Mouse (Mus musculus): ENCODE measurements around the gene Dmtf1.
"Not testable (repeated sequence)": the region's sequence is repeated elsewhere in the genome, so short reads cannot be mapped to it uniquely, and the experiment has no call there.

Gene Dmtf1

DNA sequence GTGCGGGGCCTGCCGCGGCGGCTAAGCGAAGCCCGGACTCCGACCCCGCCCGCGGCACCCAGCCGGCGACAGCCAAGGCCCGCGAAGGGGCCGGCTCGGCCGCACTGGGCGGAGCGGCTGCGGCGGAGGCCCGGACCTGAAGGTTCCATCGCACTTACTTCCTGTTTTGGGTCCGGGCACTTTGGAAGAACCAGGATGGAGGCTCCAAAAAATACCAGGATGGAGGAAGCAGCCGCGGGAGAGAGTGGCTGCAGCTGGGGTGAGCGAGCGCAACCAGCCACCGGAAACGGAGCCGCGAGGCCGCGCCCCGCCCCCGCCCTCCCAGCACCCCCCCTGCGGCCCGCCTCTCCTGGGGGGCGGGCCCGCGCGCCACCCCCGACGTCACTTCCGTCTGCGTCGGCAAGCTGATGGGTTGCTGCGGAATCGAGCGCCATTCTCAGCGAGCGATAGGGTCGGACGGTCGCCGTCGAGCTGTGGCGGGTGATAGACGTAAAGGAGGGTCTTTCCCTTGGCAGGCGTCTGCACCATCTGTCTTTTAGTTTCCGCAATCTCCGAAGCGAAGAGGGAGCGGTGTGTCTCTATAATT, at the start of gene Dmtf1:
Dmtf1 (minus strand) TSS at position 321 of the 586 bp plus-strand sequence.
- peak; percentile 74 for DNase-seq (ENCODE audit: low read depth)

DNA sequence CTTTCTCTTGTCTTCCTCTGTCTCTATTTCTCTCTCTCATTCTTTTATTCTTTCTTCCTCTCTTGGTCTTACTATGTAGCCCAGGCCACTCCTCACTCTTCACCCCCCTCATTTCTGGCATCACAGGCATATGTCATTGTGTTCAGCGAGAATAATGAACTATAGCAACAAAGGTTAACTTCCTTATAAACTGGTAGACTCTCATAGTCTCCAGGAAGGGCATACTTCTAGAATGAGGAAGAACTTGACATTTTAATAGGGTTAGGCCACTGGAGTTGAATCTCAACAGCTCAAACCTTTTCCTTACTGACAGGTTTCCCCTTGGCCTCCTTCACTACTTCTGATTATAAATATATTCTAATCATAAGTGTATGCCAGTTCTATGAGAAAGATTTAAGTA, 24.9 kb upstream of the Dmtf1 start:
- DNase-seq (ENCODE audit: low read depth) = no peak

DNA sequence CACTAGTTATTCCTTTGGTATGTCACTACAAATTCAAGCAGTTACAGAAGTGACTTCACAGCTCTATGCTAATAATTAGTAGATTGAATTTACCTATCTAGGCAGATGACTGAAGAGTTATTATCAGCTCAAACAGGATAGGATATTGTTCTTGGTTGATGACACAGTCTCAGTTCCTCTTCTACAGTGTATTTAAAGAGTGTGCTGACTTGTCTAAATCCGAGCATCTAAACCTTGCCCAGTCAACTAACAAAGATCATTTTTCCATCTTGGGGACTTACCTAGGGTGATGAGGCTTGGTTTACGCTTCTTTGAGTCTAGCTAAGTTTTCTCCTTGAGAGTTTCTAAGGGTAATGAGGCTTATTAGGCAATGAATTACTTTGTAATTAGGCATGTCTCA, 11.7 kb upstream of the Dmtf1 start:
- DNase-seq (ENCODE audit: low read depth) = no peak

DNA sequence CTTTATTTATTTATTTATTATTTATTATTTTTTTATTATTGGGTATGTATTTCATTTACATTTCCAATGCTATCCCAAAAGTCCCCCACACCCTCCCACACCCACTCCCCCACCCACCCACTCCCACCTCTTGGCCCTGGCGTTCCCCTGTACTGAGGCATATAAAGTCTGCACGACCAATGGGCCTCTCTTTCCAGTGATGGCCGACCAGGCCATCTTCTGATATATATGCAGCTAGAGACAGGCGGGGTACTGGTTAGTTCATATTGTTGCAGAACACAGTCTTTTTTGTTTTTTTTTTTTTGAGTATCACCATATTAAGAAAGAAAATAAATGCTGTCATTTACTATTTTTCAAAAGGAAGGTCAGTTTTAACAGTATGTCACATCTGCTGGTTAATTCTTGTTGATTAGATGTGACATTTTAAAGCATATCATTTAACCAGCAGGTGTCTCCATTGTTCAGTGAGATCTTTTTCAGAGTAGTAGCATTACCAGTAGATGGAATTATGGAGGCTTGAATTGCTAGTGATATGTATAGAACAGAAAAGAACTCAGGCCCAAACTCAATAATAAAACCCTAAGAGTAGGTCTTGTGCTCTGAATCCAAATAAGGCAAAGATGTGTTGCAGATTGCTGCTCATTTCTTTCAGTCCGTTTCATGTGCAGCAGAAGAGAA, 7.9 kb upstream of the Dmtf1 start:
- not testable (repeated sequence) for DNase-seq (ENCODE audit: low read depth)

DNA sequence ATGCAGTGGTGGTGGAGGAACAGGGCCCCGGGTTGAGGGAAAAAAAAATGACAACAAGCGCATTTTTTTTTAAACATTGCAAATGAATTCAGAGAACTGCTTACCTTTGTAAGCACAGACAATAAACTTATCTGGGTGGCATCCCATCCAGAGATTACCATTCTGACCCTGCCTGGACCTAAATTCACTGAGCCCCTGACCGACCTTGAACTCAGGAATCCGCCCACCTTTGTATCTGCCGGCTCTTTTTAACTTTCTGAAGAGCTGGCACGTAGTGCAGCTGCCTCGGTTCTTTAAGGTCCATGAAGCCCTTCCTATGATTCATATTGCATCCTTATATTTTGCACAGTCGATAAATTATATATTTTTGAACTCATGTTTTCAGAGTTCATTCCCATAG, 4.8 kb upstream of the Dmtf1 start:
- DNase-seq (ENCODE audit: low read depth) = no peak

DNA sequence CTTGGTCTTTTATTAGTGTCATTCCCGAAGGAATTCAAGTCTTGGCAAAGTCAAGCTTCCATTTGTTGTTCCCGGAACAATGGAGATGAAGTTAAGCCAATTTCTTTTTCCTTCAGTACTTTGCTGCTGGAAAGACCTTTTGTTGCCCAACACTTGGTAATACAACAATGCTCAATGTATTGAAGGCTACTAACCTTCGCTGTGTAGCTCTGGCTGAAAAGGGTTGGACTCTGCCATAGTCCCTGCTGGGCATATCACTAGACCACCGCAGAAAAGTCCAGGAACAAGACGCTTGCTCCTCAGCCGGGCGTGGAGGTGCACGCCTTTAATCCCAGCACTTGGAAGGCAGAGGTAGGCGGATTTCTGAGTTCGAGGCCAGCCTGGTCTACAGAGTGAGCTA, 3.6 kb upstream of the Dmtf1 start:
- not testable (repeated sequence) for DNase-seq (ENCODE audit: low read depth)

GRCm38 (mm10) chr5:9163411-9163810, 1.8 kb upstream of the Dmtf1 start:
- DNase-seq (ENCODE audit: low read depth) = no peak

- DNase-seq (ENCODE audit: low read depth) = no peak
These were observed 512 bp upstream of the Dmtf1 start for GRCm38 (mm10) chr5:9162088-9162487.

DNA sequence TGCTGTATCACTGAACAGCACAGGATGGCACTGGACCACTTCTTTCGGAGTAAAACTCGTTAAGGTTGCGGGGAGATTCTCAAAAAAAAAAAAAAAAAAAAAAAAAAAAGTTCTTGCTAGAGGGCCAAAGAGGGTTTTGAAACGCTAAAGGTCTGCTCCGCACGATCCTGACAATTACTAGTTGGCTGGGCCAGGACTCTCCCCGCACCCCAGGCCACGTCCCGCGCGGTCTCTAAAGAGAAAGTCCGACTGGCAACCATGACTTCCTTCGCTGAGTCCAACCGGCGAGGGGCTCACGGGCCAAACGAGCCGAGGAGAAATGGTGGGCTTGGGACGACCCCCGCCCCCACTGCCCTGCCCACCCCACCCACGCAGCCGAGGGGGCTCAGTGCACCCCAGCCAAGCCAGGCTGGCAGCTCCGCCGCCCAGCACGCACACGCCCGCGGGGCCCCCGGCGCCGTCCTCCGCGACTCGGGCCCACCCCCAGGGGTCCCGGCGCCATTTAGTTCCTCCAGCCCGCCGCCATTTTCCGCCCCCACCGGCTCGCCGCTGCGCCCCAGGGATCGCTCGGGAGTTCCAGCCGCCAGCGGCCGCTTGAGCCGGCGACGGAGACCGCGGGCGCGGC, 633 bp downstream of the Dmtf1 start:
- DNase-seq (ENCODE audit: low read depth) = no peak

- no peak for DNase-seq (ENCODE audit: low read depth)
These were observed 4.2 kb downstream of the Dmtf1 start for GRCm38 (mm10) chr5:9157336-9157735.

GRCm38 (mm10) chr5:9156746-9157145, 4.8 kb downstream of the Dmtf1 start:
- no peak for DNase-seq (ENCODE audit: low read depth)

GRCm38 (mm10) chr5:9149273-9149850, 12.2 kb downstream of the Dmtf1 start:
- DNase-seq (ENCODE audit: low read depth) = no peak

DNA sequence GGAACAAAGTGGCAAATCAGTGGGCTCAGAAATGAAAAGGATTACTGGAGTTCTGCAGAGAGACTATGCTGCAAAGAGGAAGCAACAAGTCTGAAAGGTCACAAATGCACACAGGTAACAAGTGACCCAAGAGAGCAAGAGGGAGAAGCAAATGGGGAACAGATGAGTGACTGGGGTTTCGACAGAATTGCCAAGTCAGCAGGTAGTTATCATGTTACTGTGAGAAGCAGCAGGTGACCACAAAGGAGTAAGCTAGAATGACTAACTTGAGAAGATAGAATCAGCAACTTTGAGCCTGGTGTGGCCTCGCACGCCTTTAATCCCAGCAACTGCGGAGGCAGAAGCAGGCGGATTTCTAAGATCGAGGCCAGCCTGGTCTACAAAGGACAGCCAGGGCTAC, 19.2 kb downstream of the Dmtf1 start:
- DNase-seq (ENCODE audit: low read depth) = no peak

GRCm38 (mm10) chr5:9140724-9141123, 20.9 kb downstream of the Dmtf1 start:
- DNase-seq (ENCODE audit: low read depth) = no peak

- no peak for DNase-seq (ENCODE audit: low read depth)
These were observed 26.0 kb downstream of the Dmtf1 start for GRCm38 (mm10) chr5:9135588-9135987.

DNA sequence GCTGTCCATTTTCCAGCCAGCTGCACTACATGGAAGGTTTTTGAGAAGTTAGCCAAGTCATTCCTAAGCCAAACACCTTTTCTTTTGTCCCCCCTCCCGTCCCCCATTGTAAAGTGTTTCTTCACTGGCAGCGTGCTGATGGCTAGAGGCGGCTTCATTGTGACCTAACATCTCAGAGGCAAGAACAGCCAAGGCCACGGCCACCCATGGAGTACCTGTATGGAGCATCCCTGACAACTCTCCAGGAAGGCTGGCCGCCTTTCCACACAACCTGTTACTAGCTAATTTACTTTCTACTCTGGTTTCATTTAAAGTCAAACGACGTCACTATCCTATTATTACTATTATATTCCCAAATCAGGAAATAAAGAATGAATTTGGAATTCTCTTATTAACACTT, 29.8 kb downstream of the Dmtf1 start:
- DNase-seq (ENCODE audit: low read depth) = no peak

DNA sequence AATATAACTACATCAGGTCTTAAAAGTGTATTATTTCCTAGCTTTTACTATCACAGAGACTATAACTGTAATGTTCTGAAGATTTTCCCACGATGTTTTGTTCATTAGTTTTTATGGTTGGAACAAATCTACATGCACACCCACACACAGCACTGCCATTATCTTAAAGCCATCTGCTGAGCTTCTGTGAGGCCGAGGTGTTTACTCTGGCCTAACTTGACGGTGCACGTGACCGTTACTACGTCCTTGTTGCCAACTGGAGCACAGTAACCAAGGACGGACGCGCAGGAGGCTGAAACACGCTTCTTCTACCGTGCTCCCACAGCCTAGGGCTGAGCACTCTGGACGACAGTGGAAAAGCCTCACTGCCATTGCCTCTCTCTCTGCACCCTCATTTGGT, 33.0 kb downstream of the Dmtf1 start:
- no peak for DNase-seq (ENCODE audit: low read depth)

- no peak for DNase-seq (ENCODE audit: low read depth)
These were observed 37.4 kb downstream of the Dmtf1 start for GRCm38 (mm10) chr5:9124134-9124533.

GRCm38 (mm10) chr5:9114162-9114561, 47.4 kb downstream of the Dmtf1 start:
- no peak for DNase-seq (ENCODE audit: low read depth)

- DNase-seq (ENCODE audit: low read depth) = peak; percentile 58
These were observed 49.8 kb downstream of the Dmtf1 start for GRCm38 (mm10) chr5:9111759-9112158.

DNA sequence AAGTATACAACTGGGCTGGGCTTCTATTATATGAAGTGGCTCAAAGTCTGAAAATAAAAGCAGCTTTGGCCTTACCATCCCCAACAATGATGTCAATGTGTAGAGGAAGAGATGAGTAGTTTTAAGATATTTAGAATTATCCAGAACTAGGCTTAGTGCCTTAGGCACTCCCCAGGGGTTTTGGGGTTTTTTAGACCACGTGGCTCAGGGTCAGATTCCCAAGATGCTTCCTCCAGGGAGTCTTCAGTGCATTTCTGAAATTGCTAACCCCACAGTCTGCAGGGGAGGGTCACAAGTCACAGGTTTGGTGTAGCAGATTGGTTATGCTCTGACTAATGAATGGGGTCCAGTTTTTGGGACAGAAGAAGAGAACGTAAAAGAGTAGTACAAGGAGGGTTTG, 50.3 kb downstream of the Dmtf1 start:
- DNase-seq (ENCODE audit: low read depth) = no peak

GRCm38 (mm10) chr5:9109582-9109981, 52.0 kb downstream of the Dmtf1 start:
- no peak for DNase-seq (ENCODE audit: low read depth)

DNA sequence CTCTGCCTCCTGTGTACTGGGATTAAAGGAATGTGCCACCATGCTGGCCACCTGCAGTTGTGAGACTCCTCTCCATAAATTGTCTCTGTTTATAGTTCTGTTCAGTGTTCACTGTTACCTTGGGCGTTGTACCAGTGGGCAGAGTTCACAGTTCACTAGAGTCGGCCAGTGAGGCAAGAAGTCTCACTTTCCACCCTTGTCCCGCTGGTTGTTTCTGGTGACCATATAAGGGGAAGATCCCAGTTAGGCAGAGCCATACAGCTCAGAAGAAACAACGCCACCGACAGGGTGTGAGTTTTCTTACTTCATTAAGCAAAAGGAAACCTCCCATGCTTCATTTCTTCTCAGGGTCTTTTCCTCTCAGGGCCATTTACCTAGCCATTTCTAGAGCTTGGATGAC, 53.1 kb downstream of the Dmtf1 start:
- DNase-seq (ENCODE audit: low read depth) = no peak
